Mouse (Mus musculus): ENCODE results near the gene Unc5a. TPM values are rescaled to one million over a fixed set of nuclear protein-coding genes. Genes with fewer than 3 reads are reported as not detected.

The Unc5a gene
- polyA plus RNA-seq, 1 experiment from 2014 or later: 5.8 TPM

- no peak overlapping the region for H3K27ac ChIP-seq
- H3K4me1 ChIP-seq: peaks cover 31% of the 10 kb centered on the region
- no peaks in the 10 kb centered on the region for H3K9me3 ChIP-seq (replicated peaks)
- H3K4me3 ChIP-seq: no peak overlapping the region
- H3K4me2 ChIP-seq (replicated peaks): no peak overlapping the region
- WGBS: 83% methylated on average over 15 of the region's 15 CpGs
- H3K27me3 ChIP-seq: peaks cover 53% of the 10 kb centered on the region
- ATAC-seq (ENCODE audit: low FRiP score): no peak
- H3K9ac ChIP-seq: no peak overlapping the region
- no peaks in the 10 kb centered on the region for H3K36me3 ChIP-seq
Observed at GRCm38 (mm10) chr13:55011103-55011502, 61.9 kb downstream of the Unc5a start.

DNA sequence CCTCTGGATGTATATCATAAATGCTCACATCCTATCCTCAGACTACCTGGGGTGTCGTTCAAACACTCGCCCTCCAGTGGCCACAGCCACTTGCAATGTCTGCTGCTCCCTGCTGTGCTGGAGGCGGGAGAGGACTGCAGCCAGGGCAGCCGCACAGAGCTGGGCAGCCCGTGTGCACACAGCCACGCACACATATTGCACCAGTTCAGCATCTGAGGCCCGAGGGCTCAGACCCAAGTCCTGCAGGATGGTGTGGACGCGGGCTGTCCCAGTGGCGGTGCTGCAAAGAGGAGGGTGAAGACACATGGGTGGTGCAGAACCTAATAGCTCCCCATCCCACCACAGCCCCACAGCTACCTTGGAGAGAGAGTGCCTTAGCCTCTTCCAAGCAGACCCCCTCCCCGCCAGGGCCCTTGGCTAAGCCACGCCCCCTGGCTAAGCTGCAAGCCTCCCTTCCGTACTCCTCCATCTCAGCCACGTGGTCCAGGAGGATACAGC lies 62.8 kb downstream of the Unc5a start:
- Histone ChIP-seq H3K4me3 (no peak overlapping the region), H3K4me1 (peaks cover 26% of the 10 kb centered on the region), H3K27me3 (peaks cover 46% of the 10 kb centered on the region), H3K9me3 (replicated peaks) (no peaks in the 10 kb centered on the region), H3K27ac (no peak overlapping the region), H3K36me3 (no peaks in the 10 kb centered on the region), H3K4me2 (replicated peaks) (peak overlapping the region; percentile 2; the same call in 1 of the 2 replicates), H3K9ac (no peak overlapping the region)
- 7% methylated on average over 14 of the region's 14 CpGs for WGBS
- peak; percentile 33; the same call in 1 of the 2 replicates for ATAC-seq (ENCODE audit: low FRiP score)

- 8% methylated on average over 9 of the region's 9 CpGs for WGBS
- ATAC-seq (ENCODE audit: low FRiP score): no peak
Observed at GRCm38 (mm10) chr13:55013702-55014344, 64.6 kb downstream of the Unc5a start.

DNA sequence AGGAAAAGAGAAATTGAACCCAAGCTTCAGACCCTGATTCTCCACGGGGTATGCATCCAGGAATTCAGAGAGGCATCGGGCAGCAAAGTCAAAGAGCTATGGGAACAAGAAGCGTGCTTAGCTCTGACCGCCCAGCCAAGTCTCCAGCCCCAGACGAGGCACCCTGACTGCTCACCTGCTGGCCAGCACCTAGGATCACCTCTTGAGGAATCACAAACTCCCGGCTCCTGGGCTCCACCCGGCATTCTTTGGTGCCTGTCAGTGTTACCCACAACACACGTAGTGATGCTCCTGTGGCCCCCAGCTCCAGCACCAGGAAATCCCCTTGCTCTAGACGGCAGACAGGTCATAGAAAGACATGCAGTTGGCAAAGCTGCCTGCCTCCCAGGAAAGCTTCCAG lies 65.2 kb downstream of the Unc5a start:
- Histone ChIP-seq H3K4me1 (peaks cover 10% of the 10 kb centered on the region; the same call in 1 of the 2 replicates), H3K9me3 (replicated peaks) (no peaks in the 10 kb centered on the region), H3K27ac (no peak overlapping the region), H3K4me2 (replicated peaks) (no peak overlapping the region), H3K36me3 (no peaks in the 10 kb centered on the region), H3K4me3 (no peak overlapping the region), H3K27me3 (peaks cover 42% of the 10 kb centered on the region), H3K9ac (no peak overlapping the region)
- ATAC-seq (ENCODE audit: low FRiP score): no peak
- WGBS: 32% methylated on average over 9 of the region's 9 CpGs

More at GRCm38 (mm10) chr13:55013702-55014344, 64.6 kb downstream of the Unc5a start:
- Histone ChIP-seq H3K27ac (no peak overlapping the region), H3K4me3 (no peak overlapping the region), H3K9me3 (replicated peaks) (no peaks in the 10 kb centered on the region), H3K27me3 (peaks cover 45% of the 10 kb centered on the region), H3K9ac (no peak overlapping the region), H3K4me1 (peaks cover 13% of the 10 kb centered on the region), H3K36me3 (no peaks in the 10 kb centered on the region), H3K4me2 (replicated peaks) (no peak overlapping the region)

DNA sequence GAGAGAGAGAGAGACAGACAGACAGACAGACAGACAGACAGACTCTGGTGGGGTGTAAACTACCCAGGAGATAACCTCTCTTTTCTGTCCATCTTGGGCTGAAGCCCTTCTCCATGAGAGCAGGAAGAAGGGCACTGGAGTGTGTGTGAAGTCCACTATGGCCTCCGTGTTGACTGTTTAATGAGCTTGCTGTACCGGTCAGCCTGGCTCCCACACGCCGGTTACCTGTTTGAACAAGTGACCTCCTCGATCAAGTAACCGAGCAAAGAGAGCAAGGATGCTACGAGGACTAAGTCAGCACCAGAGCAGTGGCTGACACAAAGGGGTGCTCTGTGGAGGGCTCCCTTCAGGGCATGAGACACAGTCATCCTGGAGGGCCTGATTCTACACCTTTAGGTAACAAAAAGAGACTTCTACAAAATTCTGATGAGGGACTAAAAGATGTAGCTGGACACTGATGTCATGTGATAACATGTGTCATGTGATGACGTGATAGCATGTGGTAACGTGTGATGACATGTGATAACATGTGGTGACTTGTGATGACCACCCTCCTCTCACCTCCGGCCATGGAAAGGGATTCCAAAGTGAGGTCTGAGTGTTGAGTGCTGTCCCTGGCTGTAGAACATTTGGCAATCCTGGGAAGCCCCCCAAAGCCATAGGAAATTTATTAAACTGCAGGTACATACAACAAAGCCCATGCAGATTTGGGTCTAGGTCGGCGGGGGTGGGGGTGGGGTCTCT lies 68.1 kb downstream of the Unc5a start:
- Histone ChIP-seq H3K4me1 (peaks cover 6% of the 10 kb centered on the region; the same call in 1 of the 2 replicates), H3K9ac (no peak overlapping the region), H3K27me3 (peaks cover 19% of the 10 kb centered on the region), H3K36me3 (no peaks in the 10 kb centered on the region), H3K27ac (no peak overlapping the region), H3K4me3 (no peak overlapping the region), H3K9me3 (replicated peaks) (no peaks in the 10 kb centered on the region), H3K4me2 (replicated peaks) (no peak overlapping the region)
- 91% methylated on average over 12 of the region's 12 CpGs for WGBS
- no peak for ATAC-seq (ENCODE audit: low FRiP score)

- Histone ChIP-seq H3K4me3 (no peak overlapping the region), H3K27ac (no peak overlapping the region), H3K9ac (no peak overlapping the region), H3K27me3 (peaks cover 19% of the 10 kb centered on the region), H3K9me3 (replicated peaks) (no peaks in the 10 kb centered on the region), H3K4me1 (0 out of 2 replicates have a peak, but pooled peaks cover 6% of the 10 kb centered on the region), H3K36me3 (no peaks in the 10 kb centered on the region), H3K4me2 (replicated peaks) (no peak overlapping the region)
- ATAC-seq (ENCODE audit: low FRiP score): no peak
- WGBS: 81% methylated on average over 8 of the region's 8 CpGs
Observed at GRCm38 (mm10) chr13:55017898-55018599, 68.8 kb downstream of the Unc5a start.

DNA sequence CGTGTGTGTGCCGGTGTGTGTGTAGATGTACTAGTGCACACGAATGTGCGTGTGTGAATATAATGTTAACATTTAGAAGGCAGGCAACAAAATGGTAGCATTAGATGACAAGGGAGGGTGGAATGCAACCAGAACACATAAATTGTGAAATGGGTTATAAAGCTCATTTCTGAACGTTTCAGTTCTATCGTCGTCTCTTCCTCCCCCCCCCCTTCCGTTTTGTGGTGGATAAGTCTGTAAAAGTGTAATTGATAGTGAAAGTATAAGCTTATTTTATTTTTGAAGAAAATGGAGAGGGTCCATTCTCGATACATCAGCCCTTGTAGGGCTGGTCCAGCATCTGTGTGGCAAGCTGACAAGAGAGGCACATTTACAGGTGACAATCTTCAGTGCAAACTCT lies 69.5 kb downstream of the Unc5a start:
- Histone ChIP-seq H3K9ac (no peak overlapping the region), H3K27me3 (peaks cover 16% of the 10 kb centered on the region), H3K4me3 (no peak overlapping the region), H3K27ac (no peak overlapping the region), H3K4me1 (0 out of 2 replicates have a peak, but pooled peaks cover 6% of the 10 kb centered on the region), H3K9me3 (replicated peaks) (no peaks in the 10 kb centered on the region), H3K4me2 (replicated peaks) (no peak overlapping the region), H3K36me3 (no peaks in the 10 kb centered on the region)
- no peak for ATAC-seq (ENCODE audit: low FRiP score)
- WGBS: 89% methylated on average over 9 of the region's 9 CpGs

DNA sequence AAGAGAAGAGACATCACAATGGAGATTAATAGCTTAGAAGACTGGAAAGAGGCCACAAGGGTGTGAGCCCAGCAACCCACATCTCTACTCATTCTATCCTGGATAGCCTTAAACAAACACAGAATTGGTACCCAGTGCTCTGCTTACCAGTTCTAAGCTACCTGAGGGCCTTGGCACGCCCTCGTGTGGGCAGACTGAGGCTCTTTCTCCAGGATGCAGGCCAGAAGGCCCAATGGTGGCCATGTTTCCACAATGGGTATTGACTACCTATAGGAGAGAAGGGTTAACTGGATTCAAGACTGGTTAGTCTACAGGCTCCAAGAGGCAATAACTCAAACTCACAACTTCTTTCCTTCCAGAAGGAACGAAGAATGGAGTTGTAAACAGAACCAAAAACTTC lies 70.0 kb downstream of the Unc5a start:
- H3K9me3 ChIP-seq (replicated peaks): no peaks in the 10 kb centered on the region
- H3K27ac ChIP-seq: no peak overlapping the region
- H3K36me3 ChIP-seq: no peaks in the 10 kb centered on the region
- WGBS: 72% methylated on average over 3 of the region's 3 CpGs
- H3K4me2 ChIP-seq (replicated peaks): no peak overlapping the region
- H3K27me3 ChIP-seq: peaks cover 15% of the 10 kb centered on the region
- no peak overlapping the region for H3K9ac ChIP-seq
- H3K4me1 ChIP-seq: 0 out of 2 replicates have a peak, but pooled peaks cover 4% of the 10 kb centered on the region
- no peak for ATAC-seq (ENCODE audit: low FRiP score)
- no peak overlapping the region for H3K4me3 ChIP-seq

GRCm38 (mm10) chr13:55020051-55020450 lies 70.8 kb downstream of the Unc5a start:
- no peaks in the 10 kb centered on the region for H3K36me3 ChIP-seq
- no peak overlapping the region for H3K4me3 ChIP-seq
- WGBS: 92% methylated on average over 4 of the region's 4 CpGs
- no peak overlapping the region for H3K4me2 ChIP-seq (replicated peaks)
- 0 out of 2 replicates have a peak, but pooled peaks cover 3% of the 10 kb centered on the region for H3K4me1 ChIP-seq
- peaks cover 6% of the 10 kb centered on the region for H3K27me3 ChIP-seq
- no peak overlapping the region for H3K27ac ChIP-seq
- no peak overlapping the region for H3K9ac ChIP-seq
- H3K9me3 ChIP-seq (replicated peaks): no peaks in the 10 kb centered on the region
- ATAC-seq (ENCODE audit: low FRiP score): no peak

GRCm38 (mm10) chr13:55021194-55021779 lies 72.1 kb downstream of the Unc5a start, which contains the start of gene Hk3:
Gene Hk3 (minus strand): TSS chr13:55021385.
- no peak for ATAC-seq (ENCODE audit: low FRiP score)

GRCm38 (mm10) chr13:55022256-55022655 lies 73.0 kb downstream of the Unc5a start:
- Histone ChIP-seq H3K4me3 (no peak overlapping the region), H3K36me3 (0 out of 2 replicates have a peak, but pooled peaks cover 8% of the 10 kb centered on the region), H3K9ac (no peak overlapping the region), H3K4me2 (replicated peaks) (no peak overlapping the region), H3K9me3 (replicated peaks) (no peaks in the 10 kb centered on the region), H3K27me3 (no peaks in the 10 kb centered on the region), H3K4me1 (0 out of 2 replicates have a peak, but pooled peaks cover 3% of the 10 kb centered on the region), H3K27ac (no peak overlapping the region)
- ATAC-seq (ENCODE audit: low FRiP score): no peak
- WGBS: 38% methylated on average over 4 of the region's 4 CpGs

More at GRCm38 (mm10) chr13:55021194-55021779, 72.1 kb downstream of the Unc5a start, which contains the start of gene Hk3:
- Histone ChIP-seq H3K36me3 (0 out of 2 replicates have a peak, but pooled peaks cover 8% of the 10 kb centered on the region), H3K4me2 (replicated peaks) (no peak within 1 kb of the TSS), H3K9me3 (replicated peaks) (no peaks in the 10 kb centered on the region), H3K4me3 (no peak within 1 kb of the TSS), H3K27ac (no peak within 1 kb of the TSS), H3K27me3 (peaks cover under 1% of the 10 kb centered on the region; the same call in 1 of the 2 replicates), H3K9ac (no peak within 1 kb of the TSS), H3K4me1 (0 out of 2 replicates have a peak, but pooled peaks cover 3% of the 10 kb centered on the region)
- 90% methylated on average over 13 of the region's 13 CpGs for WGBS
